Mouse (Mus musculus) heart, embryonic 15.5 days (tissue): ENCODE results near the gene Olfr1138. TPM values are rescaled to one million over a fixed set of nuclear protein-coding genes. Genes with fewer than 3 reads are reported as not detected.

Experiments
- ATAC-seq: fragments of 200-750 bp; cut with Nextera tagmentation; replicated peaks from 2 replicates; pipeline ENCODE4 v1.8.0; 2017; ENCODE audit warnings: low read depth, moderate TSS enrichment; ENCODE audit not compliant: insufficient number of reproducible peaks, insufficient read depth, low FRiP score
- H3K27ac ChIP-seq: fragments of 300-500 bp; sonication (generic); 2 replicates; pipeline ENCODE4 v1.5.1; 2015; ENCODE audit warnings: mild to moderate bottlenecking, inconsistent platforms
- H3K27me3 ChIP-seq: fragments of 300-500 bp; sonication (generic); 2 replicates; pipeline ENCODE4 v1.6.1; 2015; ENCODE audit warnings: inconsistent platforms
- H3K36me3 ChIP-seq: fragments of 300-500 bp; sonication (generic); 2 replicates; pipeline ENCODE4 v1.6.1; 2015; ENCODE audit warnings: mild to moderate bottlenecking, inconsistent platforms
- H3K4me1 ChIP-seq: fragments of 300-500 bp; sonication (generic); replicated peaks from 2 replicates; pipeline ENCODE4 v1.6.1; 2015; ENCODE audit warnings: inconsistent platforms
- H3K4me2 ChIP-seq: fragments of 300-500 bp; sonication (generic); 2 replicates; pipeline ENCODE4 v1.6.1; 2015; ENCODE audit warnings: inconsistent platforms, mild to moderate bottlenecking, moderate library complexity
- H3K4me3 ChIP-seq: fragments of 300-500 bp; sonication (generic); 2 replicates; pipeline ENCODE4 v1.5.1; 2015; ENCODE audit warnings: mild to moderate bottlenecking, inconsistent platforms
- H3K9ac ChIP-seq: fragments of 300-500 bp; sonication (generic); 2 replicates; pipeline ENCODE4 v1.6.1; 2015; ENCODE audit warnings: mild to moderate bottlenecking, inconsistent platforms
- H3K9me3 ChIP-seq: fragments of 300-500 bp; sonication (generic); replicated peaks from 2 replicates; pipeline ENCODE4 v1.6.1; 2016; ENCODE audit warnings: inconsistent platforms
- WGBS: fragments of 180-500 bp; shearing (Covaris S2); methylation state at CpG from one replicate; pipeline ENCODE4 v1.1.7; 2015; ENCODE audit warnings: mixed read lengths; 5-methylcytosine and 5-hydroxymethylcytosine counted together
- polyA plus RNA-seq: library from polyadenylated mRNA; unstranded; fragments of >200 nt; fragmentation: Nextera tagmentation; extraction: Ambion mirVana; gene quantifications from 2 replicates; pipeline ENCODE4 v1.2.1, GENCODE M21; 2015

The Olfr1138 gene
- polyA plus RNA-seq = not detected in 2 replicates

GRCm38 (mm10) chr2:87739878-87740277 lies at the start of gene Olfr1138:
Gene Olfr1138, minus strand, starts transcription at chr2:87739978.
- Histone ChIP-seq H3K4me1 (no peaks in the 10 kb centered on the region), H3K4me3 (no peak within 1 kb of the TSS), H3K4me2 (no peak within 1 kb of the TSS), H3K9me3 (no peaks in the 10 kb centered on the region), H3K27me3 (no peaks in the 10 kb centered on the region), H3K9ac (no peak within 1 kb of the TSS), H3K27ac (no peak within 1 kb of the TSS), H3K36me3 (no peaks in the 10 kb centered on the region)
- 69% methylated on average over 1 of the region's 1 CpGs for WGBS
- ATAC-seq = no peak

GRCm38 (mm10) chr2:87779183-87779582 lies 39.4 kb upstream of the Olfr1138 start, which contains the start of gene Olfr152:
Gene Olfr152, plus strand, starts transcription at chr2:87779483.
- whole genome bisulfite sequencing = 75% methylated on average over 4 of the region's 4 CpGs
- H3K4me1 ChIP-seq = no peaks in the 10 kb centered on the region
- no peaks in the 10 kb centered on the region for H3K36me3 ChIP-seq
- no peaks in the 10 kb centered on the region for H3K9me3 ChIP-seq
- H3K9ac ChIP-seq = no peak within 1 kb of the TSS
- H3K4me3 ChIP-seq = no peak within 1 kb of the TSS
- H3K27ac ChIP-seq = no peak within 1 kb of the TSS
- no peak within 1 kb of the TSS for H3K4me2 ChIP-seq
- ATAC-seq = no peak
- H3K27me3 ChIP-seq = no peaks in the 10 kb centered on the region

- H3K4me2 ChIP-seq = no peak overlapping the region
- no peaks in the 10 kb centered on the region for H3K4me1 ChIP-seq
- ATAC-seq = no peak
- H3K4me3 ChIP-seq = no peak overlapping the region
- H3K9me3 ChIP-seq = no peaks in the 10 kb centered on the region
- no peaks in the 10 kb centered on the region for H3K27me3 ChIP-seq
- 43% methylated on average over 1 of the region's 1 CpGs for WGBS
- H3K27ac ChIP-seq = no peak overlapping the region
- no peaks in the 10 kb centered on the region for H3K36me3 ChIP-seq
- H3K9ac ChIP-seq = no peak overlapping the region
These were observed 36.4 kb upstream of the Olfr1138 start for GRCm38 (mm10) chr2:87776143-87776542.

GRCm38 (mm10) chr2:87753891-87754290 lies 14.1 kb upstream of the Olfr1138 start, which contains the start of gene Olfr1141:
Gene Olfr1141, minus strand, starts transcription at chr2:87753991.
- Histone ChIP-seq H3K9me3 (no peaks in the 10 kb centered on the region), H3K4me3 (no peak within 1 kb of the TSS), H3K27ac (no peak within 1 kb of the TSS), H3K27me3 (no peaks in the 10 kb centered on the region), H3K36me3 (no peaks in the 10 kb centered on the region), H3K9ac (no peak within 1 kb of the TSS), H3K4me1 (no peaks in the 10 kb centered on the region), H3K4me2 (no peak within 1 kb of the TSS)
- no peak for ATAC-seq
- 72% methylated on average over 1 of the region's 1 CpGs for WGBS

- H3K4me2 ChIP-seq = no peak within 1 kb of the TSS
- no peak within 1 kb of the TSS for H3K27ac ChIP-seq
- ATAC-seq = no peak
- no peak within 1 kb of the TSS for H3K9ac ChIP-seq
- no peak within 1 kb of the TSS for H3K4me3 ChIP-seq
- no peaks in the 10 kb centered on the region for H3K27me3 ChIP-seq
- no peaks in the 10 kb centered on the region for H3K36me3 ChIP-seq
- 70% methylated on average over 3 of the region's 3 CpGs for WGBS
- H3K4me1 ChIP-seq = no peaks in the 10 kb centered on the region
- no peaks in the 10 kb centered on the region for H3K9me3 ChIP-seq
These were observed 3.7 kb upstream of the Olfr1138 start, which contains the start of gene Olfr1140 for GRCm38 (mm10) chr2:87743452-87743851. Gene Olfr1140, plus strand, starts transcription at chr2:87743752.

- Histone ChIP-seq H3K4me2 (no peak within 1 kb of the TSS), H3K9ac (no peak within 1 kb of the TSS), H3K4me1 (no peaks in the 10 kb centered on the region), H3K9me3 (no peaks in the 10 kb centered on the region), H3K36me3 (no peaks in the 10 kb centered on the region), H3K4me3 (no peak within 1 kb of the TSS), H3K27ac (no peak within 1 kb of the TSS), H3K27me3 (no peaks in the 10 kb centered on the region)
- no peak for ATAC-seq
These were observed 26.7 kb downstream of the Olfr1138 start, which contains the start of gene Olfr1137 for GRCm38 (mm10) chr2:87713079-87713478. Gene Olfr1137, minus strand, starts transcription at chr2:87713179.

- no peak within 1 kb of the TSS for H3K27ac ChIP-seq
- H3K36me3 ChIP-seq = no peaks in the 10 kb centered on the region
- no peak within 1 kb of the TSS for H3K9ac ChIP-seq
- no peak for ATAC-seq
- no peaks in the 10 kb centered on the region for H3K4me1 ChIP-seq
- no peaks in the 10 kb centered on the region for H3K9me3 ChIP-seq
- no peaks in the 10 kb centered on the region for H3K27me3 ChIP-seq
- no peak within 1 kb of the TSS for H3K4me3 ChIP-seq
- no peak within 1 kb of the TSS for H3K4me2 ChIP-seq
These were observed 45.9 kb downstream of the Olfr1138 start, which contains the start of gene Olfr1136 for GRCm38 (mm10) chr2:87693847-87694246. Gene Olfr1136, minus strand, starts transcription at chr2:87693947.

Other genes starting within 250 kb of the Olfr1138 start
- gene Pramel7, start 242.9 kb downstream of the Olfr1138 start, polyA plus RNA-seq = not detected in 2 replicates
- gene Pramel6, start 233.4 kb downstream of the Olfr1138 start, polyA plus RNA-seq = not detected in 2 replicates
- not detected in 2 replicates for gene Olfr153, start 208.2 kb downstream of the Olfr1138 start, polyA plus RNA-seq
- gene Olfr1128, start 194.4 kb downstream of the Olfr1138 start, polyA plus RNA-seq = not detected in 2 replicates
- not detected in 2 replicates for gene Olfr1129, start 166.1 kb downstream of the Olfr1138 start, polyA plus RNA-seq
- not detected in 2 replicates for gene Olfr1130, start 133.8 kb downstream of the Olfr1138 start, polyA plus RNA-seq
- not detected in 2 replicates for gene Olfr1131, start 112.9 kb downstream of the Olfr1138 start, polyA plus RNA-seq
- not detected in 2 replicates for gene Olfr1132, start 102.4 kb downstream of the Olfr1138 start, polyA plus RNA-seq
- gene Olfr1133, start 92.6 kb downstream of the Olfr1138 start, polyA plus RNA-seq = not detected in 2 replicates
- not detected in 2 replicates for gene Olfr1134, start 81.5 kb downstream of the Olfr1138 start, polyA plus RNA-seq
- not detected in 2 replicates for gene Olfr1135, start 66.3 kb downstream of the Olfr1138 start, polyA plus RNA-seq
- gene Olfr1136, start 46.0 kb downstream of the Olfr1138 start, polyA plus RNA-seq = not detected in 2 replicates
- not detected in 2 replicates for gene Olfr1137, start 26.8 kb downstream of the Olfr1138 start, polyA plus RNA-seq
- not detected in 2 replicates for gene Olfr1140, start 3.8 kb upstream of the Olfr1138 start, polyA plus RNA-seq
- gene Olfr1141, start 14.0 kb upstream of the Olfr1138 start, polyA plus RNA-seq = not detected in 2 replicates
- gene Olfr152, start 39.5 kb upstream of the Olfr1138 start, polyA plus RNA-seq = not detected in 2 replicates
- not detected in 2 replicates for gene Olfr1143, start 60.6 kb upstream of the Olfr1138 start, polyA plus RNA-seq
- not detected in 2 replicates for gene Olfr1145, start 69.8 kb upstream of the Olfr1138 start, polyA plus RNA-seq
- not detected in 2 replicates for gene Olfr1148, start 90.6 kb upstream of the Olfr1138 start, polyA plus RNA-seq
- gene Olfr1150-ps1, start 104.0 kb upstream of the Olfr1138 start, polyA plus RNA-seq = not detected in 2 replicates
- not detected in 2 replicates for gene Olfr1151, start 115.9 kb upstream of the Olfr1138 start, polyA plus RNA-seq
- not detected in 2 replicates for gene Olfr1152, start 126.5 kb upstream of the Olfr1138 start, polyA plus RNA-seq
- not detected in 2 replicates for gene Olfr1153, start 155.0 kb upstream of the Olfr1138 start, polyA plus RNA-seq
- not detected in 2 replicates for gene Olfr1154, start 165.2 kb upstream of the Olfr1138 start, polyA plus RNA-seq
- gene Olfr1155, start 205.2 kb upstream of the Olfr1138 start, polyA plus RNA-seq = not detected in 2 replicates
- gene Olfr1156, start 213.1 kb upstream of the Olfr1138 start, polyA plus RNA-seq = not detected in 2 replicates
- not detected in 2 replicates for gene Olfr1157, start 228.3 kb upstream of the Olfr1138 start, polyA plus RNA-seq
- gene Olfr74, start 234.7 kb upstream of the Olfr1138 start, polyA plus RNA-seq = not detected in 2 replicates